Mouse (Mus musculus): ENCODE measurements around the gene Sema4f. TPM values are rescaled to one million over a fixed set of nuclear protein-coding genes. Genes with fewer than 3 reads are reported as not detected.

Gene Sema4f
- polyA plus RNA-seq, 1 experiment from 2014 or later, result 0.56 TPM

GRCm38 (mm10) chr6:82956553-82957251, 17.1 kb upstream of the Sema4f start:
- no peaks in the 10 kb centered on the region for H3K4me1 ChIP-seq (replicated peaks; ENCODE audit: control insufficient read depth, insufficient read depth, low read length)
- H3K9ac ChIP-seq (ENCODE audit: low read depth, low read length), result no peak overlapping the region
- H3K4me2 ChIP-seq (replicated peaks; ENCODE audit: low read depth), result no peak overlapping the region
- no peak for TF ChIP-seq CTCF (IDR thresholded peaks at IDR 0.05; ENCODE audit: low read depth)
- WGBS, result 44% methylated on average over 4 of the region's 4 CpGs
- no peak overlapping the region for H3K27ac ChIP-seq (ENCODE audit: low read depth, low read length)
- no peaks in the 10 kb centered on the region for H3K9me3 ChIP-seq (ENCODE audit: control insufficient read depth)
- ATAC-seq, result no peak
- no peaks in the 10 kb centered on the region for H3K27me3 ChIP-seq (replicated peaks; ENCODE audit: control insufficient read depth, insufficient read depth, low read length)
- H3K36me3 ChIP-seq (ENCODE audit: control insufficient read depth, insufficient read depth), result no peaks in the 10 kb centered on the region
- no peak overlapping the region for H3K4me3 ChIP-seq (ENCODE audit: low read depth, low read length)

- 73% methylated on average over 14 of the region's 14 CpGs for WGBS
- Histone ChIP-seq H3K36me3 (ENCODE audit: control insufficient read depth, insufficient read depth) (no peaks in the 10 kb centered on the region), H3K9ac (ENCODE audit: low read depth, low read length) (no peak within 1 kb of the TSS), H3K4me3 (ENCODE audit: low read depth, low read length) (no peak within 1 kb of the TSS), H3K4me2 (replicated peaks; ENCODE audit: low read depth) (no peak within 1 kb of the TSS), H3K9me3 (ENCODE audit: control insufficient read depth) (no peaks in the 10 kb centered on the region), H3K27me3 (replicated peaks; ENCODE audit: control insufficient read depth, insufficient read depth, low read length) (no peaks in the 10 kb centered on the region), H3K27ac (ENCODE audit: low read depth, low read length) (no peak within 1 kb of the TSS), H3K4me1 (replicated peaks; ENCODE audit: control insufficient read depth, insufficient read depth, low read length) (no peaks in the 10 kb centered on the region)
- TF ChIP-seq CTCF (IDR thresholded peaks at IDR 0.05; ENCODE audit: low read depth), result no peak
- ATAC-seq, result no peak
Observed at GRCm38 (mm10) chr6:82946651-82947050, 7.1 kb upstream of the Sema4f start, which contains the start of gene M1ap. Gene M1ap (plus strand): TSS chr6:82946902.

- peak; percentile 60 for TF ChIP-seq CTCF (IDR thresholded peaks at IDR 0.05; ENCODE audit: low read depth)
- Histone ChIP-seq H3K36me3 (ENCODE audit: control insufficient read depth, insufficient read depth) (no peaks in the 10 kb centered on the region), H3K27me3 (replicated peaks; ENCODE audit: control insufficient read depth, insufficient read depth, low read length) (no peaks in the 10 kb centered on the region), H3K9ac (ENCODE audit: low read depth, low read length) (no peak overlapping the region), H3K9me3 (ENCODE audit: control insufficient read depth) (no peaks in the 10 kb centered on the region), H3K4me2 (replicated peaks; ENCODE audit: low read depth) (no peak overlapping the region), H3K27ac (ENCODE audit: low read depth, low read length) (no peak overlapping the region), H3K4me3 (ENCODE audit: low read depth, low read length) (no peak overlapping the region), H3K4me1 (replicated peaks; ENCODE audit: control insufficient read depth, insufficient read depth, low read length) (no peaks in the 10 kb centered on the region)
- WGBS, result 54% methylated on average over 6 of the region's 6 CpGs
- ATAC-seq, result no peak
Observed at GRCm38 (mm10) chr6:82945750-82946149, 6.2 kb upstream of the Sema4f start.

GRCm38 (mm10) chr6:82940765-82941164, 1.2 kb upstream of the Sema4f start:
- Histone ChIP-seq H3K9me3 (ENCODE audit: control insufficient read depth) (no peaks in the 10 kb centered on the region), H3K27me3 (replicated peaks; ENCODE audit: control insufficient read depth, insufficient read depth, low read length) (peaks cover 13% of the 10 kb centered on the region; the same call in 1 of the 2 replicates), H3K4me3 (ENCODE audit: low read depth, low read length) (no peak overlapping the region), H3K9ac (ENCODE audit: low read depth, low read length) (no peak overlapping the region), H3K4me1 (replicated peaks; ENCODE audit: control insufficient read depth, insufficient read depth, low read length) (no peaks in the 10 kb centered on the region), H3K27ac (ENCODE audit: low read depth, low read length) (no peak overlapping the region), H3K36me3 (ENCODE audit: control insufficient read depth, insufficient read depth) (no peaks in the 10 kb centered on the region), H3K4me2 (replicated peaks; ENCODE audit: low read depth) (no peak overlapping the region)
- WGBS, result 65% methylated on average over 3 of the region's 3 CpGs
- ATAC-seq, result no peak
- no peak for TF ChIP-seq CTCF (IDR thresholded peaks at IDR 0.05; ENCODE audit: low read depth)

GRCm38 (mm10) chr6:82934616-82935230, 4.8 kb downstream of the Sema4f start:
- no peak overlapping the region for H3K4me3 ChIP-seq (ENCODE audit: low read depth, low read length)
- H3K27me3 ChIP-seq (replicated peaks; ENCODE audit: control insufficient read depth, insufficient read depth, low read length), result peaks cover 10% of the 10 kb centered on the region; the same call in 1 of the 2 replicates
- H3K9ac ChIP-seq (ENCODE audit: low read depth, low read length), result no peak overlapping the region
- TF ChIP-seq CTCF (IDR thresholded peaks at IDR 0.05; ENCODE audit: low read depth), result no peak
- no peaks in the 10 kb centered on the region for H3K36me3 ChIP-seq (ENCODE audit: control insufficient read depth, insufficient read depth)
- no peak overlapping the region for H3K4me2 ChIP-seq (replicated peaks; ENCODE audit: low read depth)
- no peak overlapping the region for H3K27ac ChIP-seq (ENCODE audit: low read depth, low read length)
- WGBS, result 91% methylated on average over 3 of the region's 3 CpGs
- H3K9me3 ChIP-seq (ENCODE audit: control insufficient read depth), result no peaks in the 10 kb centered on the region
- no peak for ATAC-seq
- no peaks in the 10 kb centered on the region for H3K4me1 ChIP-seq (replicated peaks; ENCODE audit: control insufficient read depth, insufficient read depth, low read length)

- 78% methylated on average over 5 of the region's 5 CpGs for WGBS
- Histone ChIP-seq H3K27me3 (replicated peaks; ENCODE audit: control insufficient read depth, insufficient read depth, low read length) (no peaks in the 10 kb centered on the region), H3K4me3 (ENCODE audit: low read depth, low read length) (no peak overlapping the region), H3K27ac (ENCODE audit: low read depth, low read length) (no peak overlapping the region), H3K36me3 (ENCODE audit: control insufficient read depth, insufficient read depth) (no peaks in the 10 kb centered on the region), H3K9me3 (ENCODE audit: control insufficient read depth) (no peaks in the 10 kb centered on the region), H3K4me2 (replicated peaks; ENCODE audit: low read depth) (no peak overlapping the region), H3K4me1 (replicated peaks; ENCODE audit: control insufficient read depth, insufficient read depth, low read length) (no peaks in the 10 kb centered on the region), H3K9ac (ENCODE audit: low read depth, low read length) (no peak overlapping the region)
- no peak for TF ChIP-seq CTCF (IDR thresholded peaks at IDR 0.05; ENCODE audit: low read depth)
- no peak for ATAC-seq
Observed at GRCm38 (mm10) chr6:82927617-82928016, 12.0 kb downstream of the Sema4f start.

Measured in intestine, postnatal 0 days (tissue).